ENCODE assay signal across 8 mouse cellular contexts in genomic region chr1:132557901-132558631, GRCm38 (mm10). TPM values are rescaled to one million over a fixed set of nuclear protein-coding genes. Genes with fewer than 3 reads are reported as not detected.
DNase-seq lines count a peak whose midpoint lies in the region; ATAC-seq and TF ChIP-seq lines count a peak whose summit lies in the region.
"Had no signal": no experiment of that assay in that cellular context is flagged by ENCODE, and none has a peak within 500 bp of the region (broad histone marks: within the 10 kb centered on the region; RNA-seq: fewer than 3 reads in every experiment).

No protein-coding gene starts in this region.

- H3K4me1 ChIP-seq in cerebellum, adult 2 months (ENCODE audit: control insufficient read depth, insufficient read depth, low read length), result peaks cover 31% of the 10 kb centered on the region
- H3K4me1 ChIP-seq in hindbrain, embryonic 16.5 days (ENCODE audit: control insufficient read depth, insufficient read depth, low read depth, low read length), result peaks cover 24% of the 10 kb centered on the region
- no peaks in the 10 kb centered on the region; the same call in 1 of the 2 replicates for H3K4me1 ChIP-seq in liver, embryonic 16.5 days (ENCODE audit: control insufficient read depth, low read depth, low read length)

- no peak overlapping the region for H3K4me3 ChIP-seq in cerebellum, adult 2 months (replicated peaks; ENCODE audit: insufficient read depth, low read depth, low read length)
- no peak overlapping the region for H3K4me3 ChIP-seq in hindbrain, embryonic 16.5 days (ENCODE audit: low read length)
- no peak overlapping the region for H3K4me3 ChIP-seq in liver, embryonic 16.5 days (ENCODE audit: low read depth, low read length)
- H3K4me3 ChIP-seq in left cerebral cortex, adult 2 months, result no peak overlapping the region
- H3K4me3 ChIP-seq: erythroblast, embryonic 14.5 days had no signal

- TF ChIP-seq POLR2A in cerebellum, adult 2 months (IDR thresholded peaks at IDR 0.05; ENCODE audit: borderline replicate concordance, insufficient read depth, low read length), result no peak

- no peaks in the 10 kb centered on the region for H3K27me3 ChIP-seq in cerebellum, adult 2 months (ENCODE audit: control insufficient read depth, insufficient read depth, low read length)
- no peaks in the 10 kb centered on the region for H3K27me3 ChIP-seq in hindbrain, embryonic 16.5 days (replicated peaks; ENCODE audit: control insufficient read depth, insufficient read depth, low read length)
- peaks cover 3% of the 10 kb centered on the region for H3K27me3 ChIP-seq in liver, embryonic 16.5 days (ENCODE audit: control insufficient read depth, insufficient read depth, low read depth, low read length)

- H3K9ac ChIP-seq in hindbrain, embryonic 16.5 days (ENCODE audit: low read depth, low read length), result no peak overlapping the region
- H3K9ac ChIP-seq in liver, embryonic 16.5 days (ENCODE audit: low read depth, low read length), result no peak overlapping the region

- ATAC-seq in hindbrain, embryonic 16.5 days, result peak; percentile 71
- peak; percentile 47 for ATAC-seq in liver, embryonic 16.5 days (ENCODE audit: low read depth)

- no peak overlapping the region for H3K4me2 ChIP-seq in hindbrain, embryonic 16.5 days (ENCODE audit: low read length)
- H3K4me2 ChIP-seq in liver, embryonic 16.5 days (ENCODE audit: low read depth, low read length), result no peak overlapping the region

- H3K36me3 ChIP-seq in hindbrain, embryonic 16.5 days (ENCODE audit: control insufficient read depth, insufficient read depth, low read length), result no peaks in the 10 kb centered on the region
- no peaks in the 10 kb centered on the region for H3K36me3 ChIP-seq in liver, embryonic 16.5 days (ENCODE audit: control insufficient read depth, insufficient read depth)

- no peaks in the 10 kb centered on the region for H3K9me3 ChIP-seq in hindbrain, embryonic 16.5 days (ENCODE audit: control insufficient read depth, low read length)
- no peaks in the 10 kb centered on the region for H3K9me3 ChIP-seq in liver, embryonic 16.5 days (replicated peaks; ENCODE audit: control insufficient read depth, low read length)

- intact Hi-C loops in left cerebral cortex, adult 2 months (cut with DNase I), result no loop called here

- peak; percentile 39 for DNase-seq in ZHBTc4 (ENCODE audit: low read depth, low spot score)
- DNase-seq in cerebellum, adult 2 months, result peak; percentile 68 to 78
- peak; percentile 77 for DNase-seq in gastrocnemius, adult 18-20 months (ENCODE audit: low spot score)
- peak; percentile 66 for DNase-seq in ovary, postnatal 36 days (ENCODE audit: low spot score)
- no peak for DNase-seq in left cerebral cortex, adult 2 months (ENCODE audit: extremely low spot score in 1 of 2, low spot score in 2 of 2)

- TF ChIP-seq CTCF in cerebellum, adult 2 months (IDR thresholded peaks at IDR 0.05; ENCODE audit: borderline replicate concordance, insufficient read depth, low read depth, low read length), result no peak
- no peak for TF ChIP-seq CTCF in left cerebral cortex, adult 2 months (IDR thresholded peaks at IDR 0.05)

- 12% methylated on average over 9 of the region's 9 CpGs for WGBS in cerebellum, adult 2 months
- 7% methylated on average over 9 of the region's 9 CpGs for WGBS in hindbrain, embryonic 16.5 days
- 31% methylated on average over 9 of the region's 9 CpGs for WGBS in liver, embryonic 16.5 days (ENCODE audit: insufficient replicate concordance)

- H3K27ac ChIP-seq in cerebellum, adult 2 months (ENCODE audit: insufficient read depth, low read length), result no peak overlapping the region
- peak overlapping the region; percentile 19 for H3K27ac ChIP-seq in hindbrain, embryonic 16.5 days (ENCODE audit: low read depth, low read length)
- no peak overlapping the region for H3K27ac ChIP-seq in liver, embryonic 16.5 days (ENCODE audit: low read length)
- no peak overlapping the region for H3K27ac ChIP-seq in left cerebral cortex, adult 2 months

RNA-seq across cellular contexts. Expression of gene Cntn2, which starts 15.0 kb away (rescaled TPM):
- polyA plus RNA-seq in cerebellum, adult 2 months (2012; rRNA removed), result 165 and 168 TPM in 2 replicates
- under 1 TPM in 1 of 2 experiments, not detected in 1; 0.11 TPM for total RNA-seq in gastrocnemius, adult 18-20 months (2021)
- 24.3 and 31.0 TPM in 2 replicates for polyA plus RNA-seq in hindbrain, embryonic 16.5 days (2015; fragmentation: Nextera tagmentation; extraction: Ambion mirVana)
- 0.02 and 0.05 TPM in 2 replicates for polyA plus RNA-seq in liver, embryonic 16.5 days (2015; fragmentation: Nextera tagmentation; extraction: Ambion mirVana)
- 10 to 100 TPM; 69.6 to 78.8 TPM for total RNA-seq in left cerebral cortex, adult 2 months (2021)

RNA-seq across cellular contexts. Expression of gene Tmem81, which starts 52.0 kb away (rescaled TPM):
- polyA plus RNA-seq in cerebellum, adult 2 months (2012; rRNA removed), result 5.3 and 6.1 TPM in 2 replicates
- total RNA-seq in gastrocnemius, adult 18-20 months (2021), result 1 to 10 TPM; 1.1 to 1.4 TPM
- 0.56 and 0.95 TPM in 2 replicates for polyA plus RNA-seq in hindbrain, embryonic 16.5 days (2015; fragmentation: Nextera tagmentation; extraction: Ambion mirVana)
- 0.62 and 0.92 TPM in 2 replicates for polyA plus RNA-seq in liver, embryonic 16.5 days (2015; fragmentation: Nextera tagmentation; extraction: Ambion mirVana)
- 1 to 10 TPM; 3.9 to 4.4 TPM for total RNA-seq in left cerebral cortex, adult 2 months (2021)

Comparison
In these comparisons a context has a peak if more than half of its experiments do, and no peak if none do; other contexts are left out.
1. DNase-seq: peak in ZHBTc4 (single experiment), cerebellum, adult 2 months (2 of 2), gastrocnemius, adult 18-20 months (single experiment) and ovary, postnatal 36 days (single experiment); none in left cerebral cortex, adult 2 months (0 of 2).
2. RNA of gene Cntn2, which starts 15.0 kb away (polyA plus RNA-seq): 165 to 168 TPM in cerebellum, adult 2 months and 24.3 to 31.0 TPM in hindbrain, embryonic 16.5 days; 0.02 to 0.05 TPM in liver, embryonic 16.5 days; every median in the first group is over 10 times any median in the second.